In the genomic region with DNA sequence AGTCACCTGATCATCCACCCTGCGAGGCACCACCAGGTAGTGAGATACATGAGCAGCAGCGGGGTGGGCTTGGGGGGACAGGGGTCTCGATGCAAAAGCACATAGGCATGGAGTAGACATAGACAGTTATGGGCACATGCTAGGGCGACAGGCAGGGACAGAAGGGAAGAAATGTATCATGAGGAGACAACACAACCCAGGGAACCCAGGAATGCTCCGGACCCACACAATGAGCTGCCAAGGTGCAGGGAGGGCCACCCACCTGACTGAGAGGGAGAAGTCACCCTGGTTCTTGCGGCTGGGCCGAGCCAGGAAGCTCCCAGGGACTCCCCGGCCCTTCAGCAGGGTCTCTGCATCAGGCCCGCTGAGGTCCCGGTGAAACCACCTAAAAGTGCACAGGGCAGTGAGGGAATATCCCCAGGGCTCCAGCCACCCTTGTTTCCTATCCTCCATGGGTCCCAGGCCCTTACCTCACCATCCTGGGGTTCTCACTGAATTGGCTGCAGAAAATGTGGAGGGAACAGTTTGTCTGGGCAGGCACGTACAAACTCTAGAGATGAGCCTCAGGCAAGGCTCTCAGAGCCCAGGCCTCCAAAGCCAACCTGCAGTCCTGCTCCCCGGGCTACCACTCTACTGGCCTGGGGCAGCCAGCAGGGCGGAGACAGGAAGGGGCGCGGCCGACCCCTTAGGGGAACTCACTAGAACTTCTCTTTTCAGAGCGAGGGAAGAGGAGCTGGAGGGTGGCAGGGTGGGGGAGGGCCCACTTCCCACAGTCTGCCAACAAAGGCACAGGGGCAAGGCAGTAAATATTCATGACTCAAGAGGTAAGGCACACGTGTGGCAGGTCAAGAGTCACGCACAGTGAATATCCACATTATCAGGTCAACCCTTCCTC, we compare ENCODE assay signal across 8 mouse cellular contexts. TPM values are rescaled to one million over a fixed set of nuclear protein-coding genes. Genes with fewer than 3 reads are reported as not detected.
DNase-seq lines count a peak whose midpoint lies in the region; ATAC-seq and TF ChIP-seq lines count a peak whose summit lies in the region.

No protein-coding gene starts in this region.

- no peak overlapping the region for H3K4me2 ChIP-seq in limb, embryonic 12.5 days

- no peaks in the 10 kb centered on the region for H3K36me3 ChIP-seq in limb, embryonic 12.5 days

- 53% methylated on average over 19 of the region's 19 CpGs for WGBS in limb, embryonic 12.5 days

- no peak for TF ChIP-seq CTCF in layer of hippocampus, adult 2 months (conservative IDR thresholded peaks at IDR 0.05)

- no peak for ATAC-seq in limb, embryonic 12.5 days (ENCODE audit: insufficient number of reproducible peaks, insufficient read depth, low FRiP score, low TSS enrichment, low read depth)
- peak; percentile 89 for ATAC-seq in monocyte, adult 5-6 weeks (replicated peaks; ENCODE audit: insufficient number of reproducible peaks, low FRiP score, low TSS enrichment, poor library complexity, severe bottlenecking)

- no peak for DNase-seq in layer of hippocampus, adult 2 months (ENCODE audit: low spot score in 2 of 2)
- DNase-seq in layer of hippocampus, adult 8-10 months (ENCODE audit: low spot score in 2 of 2), result no peak
- no peak for DNase-seq in cerebellum, adult 11-12 months
- no peak for DNase-seq in cerebellum, postnatal 10 days
- DNase-seq in yolk sac, embryonic 10.5 days (ENCODE audit: low spot score), result no peak

- no peak overlapping the region for H3K9ac ChIP-seq in limb, embryonic 12.5 days (replicated peaks)

- no peaks in the 10 kb centered on the region for H3K4me1 ChIP-seq in brown adipose tissue, adult 24 weeks (ENCODE audit: control insufficient read depth, insufficient read depth, insufficient read length, low read length)
- H3K4me1 ChIP-seq in limb, embryonic 12.5 days (replicated peaks), result peaks cover 9% of the 10 kb centered on the region; the same call in 1 of the 2 replicates

- no peaks in the 10 kb centered on the region for H3K9me3 ChIP-seq in limb, embryonic 12.5 days

- H3K27ac ChIP-seq in layer of hippocampus, adult 2 months, result peak overlapping the region; percentile 32; the same call in 1 of the 2 replicates
- H3K27ac ChIP-seq in brown adipose tissue, adult 24 weeks (replicated peaks; ENCODE audit: low read depth, low read length), result peak overlapping the region; percentile 74; the same call in 1 of the 2 replicates
- 0 out of 2 replicates have a peak overlapping the region, but pooled peaks have one; percentile 2 for H3K27ac ChIP-seq in limb, embryonic 12.5 days

- no peaks in the 10 kb centered on the region for H3K27me3 ChIP-seq in limb, embryonic 12.5 days

- peak overlapping the region; percentile 8; the same call in 1 of the 2 replicates for H3K4me3 ChIP-seq in layer of hippocampus, adult 2 months
- peak overlapping the region; percentile 55 for H3K4me3 ChIP-seq in brown adipose tissue, adult 24 weeks (ENCODE audit: insufficient read depth, low read depth, low read length)
- H3K4me3 ChIP-seq in limb, embryonic 12.5 days (replicated peaks), result no peak overlapping the region

RNA-seq across cellular contexts. Expression of a gene that starts 5.8 kb away (rescaled TPM):
- total RNA-seq in layer of hippocampus, adult 2 months (2021), result 1 to 10 TPM; 5.5 to 6.6 TPM
- total RNA-seq in layer of hippocampus, adult 8-10 months (2022), result 10 to 100 TPM in 2 of 4 experiments, 1 to 10 TPM in 2; 2.2 to 24.3 (median 13.4) TPM
- polyA plus RNA-seq in brown adipose tissue, adult 24 weeks (2012; ENCODE audit: insufficient read depth, insufficient read length, missing spikeins), result 13.5 and 14.1 TPM in 2 replicates
- polyA plus RNA-seq in limb, embryonic 12.5 days (2016; fragmentation: Nextera tagmentation; extraction: Ambion mirVana), result 6.0 and 6.4 TPM in 2 replicates
- total RNA-seq in monocyte, adult 5-6 weeks (2017), result 1,360 to 1,911 TPM (median 1,427 TPM) in 3 replicates

RNA-seq across cellular contexts. Expression of a gene that starts 8.5 kb away (rescaled TPM):
- 100 to 1,000 TPM; 295 to 339 TPM for total RNA-seq in layer of hippocampus, adult 2 months (2021)
- total RNA-seq in layer of hippocampus, adult 8-10 months (2022), result 100 to 1,000 TPM; 311 to 385 (median 325) TPM
- 301 and 355 TPM in 2 replicates for polyA plus RNA-seq in brown adipose tissue, adult 24 weeks (2012; ENCODE audit: insufficient read depth, insufficient read length, missing spikeins)
- polyA plus RNA-seq in limb, embryonic 12.5 days (2016; fragmentation: Nextera tagmentation; extraction: Ambion mirVana), result 479 and 511 TPM in 2 replicates
- 150 to 174 TPM (median 165 TPM) in 3 replicates for total RNA-seq in monocyte, adult 5-6 weeks (2017)

RNA-seq across cellular contexts. Expression of a gene that starts 20.6 kb away (rescaled TPM):
- total RNA-seq in layer of hippocampus, adult 2 months (2021), result 100 to 1,000 TPM; 121 to 124 TPM
- 100 to 1,000 TPM; 118 to 123 (median 120) TPM for total RNA-seq in layer of hippocampus, adult 8-10 months (2022)
- polyA plus RNA-seq in brown adipose tissue, adult 24 weeks (2012; ENCODE audit: insufficient read depth, insufficient read length, missing spikeins), result 284 and 381 TPM in 2 replicates
- polyA plus RNA-seq in limb, embryonic 12.5 days (2016; fragmentation: Nextera tagmentation; extraction: Ambion mirVana), result 358 and 367 TPM in 2 replicates
- total RNA-seq in monocyte, adult 5-6 weeks (2017), result 123 to 138 TPM (median 126 TPM) in 3 replicates

RNA-seq across cellular contexts. Expression of a gene that starts 20.7 kb away (rescaled TPM):
- total RNA-seq in layer of hippocampus, adult 2 months (2021), result 10 to 100 TPM; 58.0 to 58.7 TPM
- 10 to 100 TPM; 50.1 to 57.2 (median 52.5) TPM for total RNA-seq in layer of hippocampus, adult 8-10 months (2022)
- 78.3 and 102 TPM in 2 replicates for polyA plus RNA-seq in brown adipose tissue, adult 24 weeks (2012; ENCODE audit: insufficient read depth, insufficient read length, missing spikeins)
- polyA plus RNA-seq in limb, embryonic 12.5 days (2016; fragmentation: Nextera tagmentation; extraction: Ambion mirVana), result 199 and 219 TPM in 2 replicates
- 82.8 to 125 TPM (median 86.6 TPM) in 3 replicates for total RNA-seq in monocyte, adult 5-6 weeks (2017)

RNA-seq across cellular contexts. Expression of a gene that starts 23.1 kb away (rescaled TPM):
- total RNA-seq in layer of hippocampus, adult 2 months (2021), result not detected
- 1 to 10 TPM in 1 of 4 experiments, not detected in 3; 5.1 TPM for total RNA-seq in layer of hippocampus, adult 8-10 months (2022)
- polyA plus RNA-seq in brown adipose tissue, adult 24 weeks (2012; ENCODE audit: insufficient read depth, insufficient read length, missing spikeins), result not detected in 2 replicates
- polyA plus RNA-seq in limb, embryonic 12.5 days (2016; fragmentation: Nextera tagmentation; extraction: Ambion mirVana), result not detected in 2 replicates
- total RNA-seq in monocyte, adult 5-6 weeks (2017), result 0.19 to 0.43 TPM in 2 of 3 replicates, not detected in the other

Comparison
In these comparisons a context has a peak if more than half of its experiments do, and no peak if none do; other contexts are left out.
1. H3K27ac ChIP-seq: peak in every context shown above with its lines; median percentile 74 in brown adipose tissue, adult 24 weeks; 32 in layer of hippocampus, adult 2 months; 2 in limb, embryonic 12.5 days.
2. RNA of a gene that starts 5.8 kb away (total RNA-seq): 1,360 to 1,911 TPM in monocyte, adult 5-6 weeks; 2.2 to 24.3 TPM in layer of hippocampus, adult 8-10 months and 5.5 to 6.6 TPM in layer of hippocampus, adult 2 months; every median in the first group is over 10 times any median in the second.